Mouse (Mus musculus): ENCODE measurements around the gene Kif26a.
A peak's percentile ranks its signal among the peaks of the same experiment; 100 is the strongest.

The Kif26a gene

DNA sequence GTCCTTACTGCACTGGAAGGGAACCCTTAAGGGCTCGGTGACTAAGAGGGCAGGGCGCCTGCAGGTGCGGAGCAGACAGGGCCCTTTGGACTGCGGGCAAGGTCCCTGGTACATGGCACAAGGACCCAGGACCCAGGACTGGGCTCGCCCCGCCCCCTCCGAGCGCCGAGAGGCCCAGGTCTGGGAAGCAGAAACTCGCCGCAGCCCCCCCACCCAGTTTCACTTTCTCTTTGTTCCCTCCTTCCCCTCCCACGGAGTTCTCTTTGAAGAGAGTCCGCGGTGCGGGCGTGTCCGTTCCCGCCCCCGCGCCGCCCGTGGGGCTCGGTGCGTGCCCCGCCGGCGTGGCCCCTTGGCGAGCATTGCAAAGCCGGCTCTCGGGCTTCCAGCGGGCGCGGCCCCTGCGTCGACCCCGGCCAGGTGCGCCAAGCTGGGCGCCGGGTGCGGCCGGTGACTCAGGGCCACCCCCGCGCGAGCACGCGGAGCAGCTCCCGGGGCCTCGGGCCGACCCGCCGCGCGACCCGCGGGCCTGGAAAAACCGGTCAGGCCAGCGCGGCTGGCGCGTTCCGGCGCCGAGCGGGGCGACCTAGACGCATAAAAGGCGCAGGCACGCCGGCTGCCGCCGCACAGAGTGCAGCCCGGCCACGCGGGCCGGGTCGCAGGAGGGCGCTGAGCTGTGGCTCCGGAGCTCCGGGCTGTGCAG, 15.7 kb upstream of the Kif26a start:
- DNase-seq (ENCODE audit: low spot score): no peak

DNA sequence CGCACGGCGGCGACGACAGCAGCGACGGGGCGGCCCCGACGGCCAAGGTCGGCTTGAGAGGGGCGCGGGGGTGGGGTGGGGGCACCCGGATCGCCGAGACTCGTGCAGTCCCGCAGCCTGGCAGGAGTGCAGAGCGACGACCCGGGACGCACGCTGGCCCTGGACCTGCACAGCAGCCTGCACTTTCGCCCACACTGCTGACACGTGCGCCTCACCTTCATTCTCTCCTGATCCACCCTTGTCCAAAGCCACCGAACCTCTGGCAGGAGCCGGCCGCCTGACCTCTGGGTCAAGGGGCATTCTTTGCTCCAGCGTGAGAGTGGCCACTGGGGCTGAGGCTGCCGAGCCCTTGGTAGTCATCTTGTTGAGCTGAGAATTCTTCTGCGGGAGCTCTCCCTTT, 15.1 kb upstream of the Kif26a start:
- no peak for DNase-seq (ENCODE audit: low spot score)

DNA sequence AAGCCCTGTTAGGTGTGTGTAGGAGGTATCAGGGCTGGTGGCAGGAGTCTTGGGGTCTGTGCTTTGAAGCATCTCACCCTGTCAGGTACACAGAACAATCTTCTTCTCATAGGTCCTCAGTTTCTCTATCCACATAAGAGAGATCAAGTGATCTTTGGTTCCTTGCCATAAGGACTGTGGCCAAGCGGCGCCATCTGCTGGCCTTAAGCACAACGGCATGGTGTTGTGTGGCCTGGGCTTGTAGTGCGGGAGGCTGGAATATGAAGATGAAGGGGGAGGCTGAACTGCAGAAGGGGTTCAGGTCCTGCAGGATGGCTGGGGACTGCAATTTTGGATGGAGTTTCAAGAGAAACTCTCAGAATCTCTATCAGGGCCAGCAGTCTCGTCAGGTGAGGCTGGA, 5.8 kb upstream of the Kif26a start:
- DNase-seq (ENCODE audit: low spot score): peak; percentile 50

GRCm38 (mm10) chr12:112140745-112141144, 5.3 kb upstream of the Kif26a start:
- no peak for DNase-seq (ENCODE audit: low spot score)

GRCm38 (mm10) chr12:112141300-112141699, 4.7 kb upstream of the Kif26a start:
- peak; percentile 60 for DNase-seq (ENCODE audit: low spot score)

- DNase-seq (ENCODE audit: low spot score): no peak
Observed at GRCm38 (mm10) chr12:112143116-112143832, 2.7 kb upstream of the Kif26a start.

DNA sequence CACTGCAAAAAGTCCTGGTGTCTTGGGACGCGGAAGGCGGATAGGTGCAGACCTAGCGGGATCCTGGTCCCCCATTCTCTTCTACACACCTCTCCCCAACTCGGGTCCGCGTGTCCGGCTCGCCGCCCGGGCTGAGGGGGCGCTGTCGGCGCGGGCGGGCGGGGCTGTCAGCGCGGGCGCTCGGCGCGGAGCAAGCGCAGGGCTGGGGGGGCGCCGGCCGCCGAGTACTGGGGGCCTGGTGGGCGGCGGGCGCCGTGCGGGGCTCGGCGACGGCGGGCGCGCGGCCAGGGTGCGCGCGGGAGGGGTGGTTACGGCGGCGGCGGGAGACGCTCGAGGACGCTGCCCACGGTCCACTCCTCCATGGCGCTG, 2.2 kb upstream of the Kif26a start:
- no peak for DNase-seq (ENCODE audit: low spot score)

- DNase-seq (ENCODE audit: low spot score): no peak
Observed at GRCm38 (mm10) chr12:112144377-112145115, 1.5 kb upstream of the Kif26a start.

- peak; percentile 60 for DNase-seq (ENCODE audit: low spot score)
Observed at GRCm38 (mm10) chr12:112145211-112145874, 665 bp upstream of the Kif26a start.

DNA sequence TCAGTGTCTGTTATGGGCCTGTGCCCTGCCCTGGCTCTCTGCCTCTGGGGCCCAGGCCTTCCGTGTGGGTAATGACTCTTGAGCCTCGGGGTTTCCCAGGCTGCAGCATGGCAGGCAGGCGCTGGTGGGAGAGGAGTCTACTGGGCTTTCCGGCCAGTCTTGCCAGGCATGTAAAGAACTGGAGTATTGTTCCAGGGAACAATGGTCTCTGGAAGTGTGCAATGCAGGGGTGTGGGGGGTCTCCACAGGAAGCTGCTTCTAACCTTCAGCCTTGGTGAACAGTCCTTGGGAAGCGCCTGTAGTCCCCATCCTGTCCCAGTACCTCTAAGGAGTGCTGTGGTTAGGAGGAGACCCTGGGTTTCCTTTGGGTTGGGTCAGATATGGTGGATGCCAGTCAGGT, 1.4 kb downstream of the Kif26a start:
- DNase-seq (ENCODE audit: low spot score): no peak

- DNase-seq (ENCODE audit: low spot score): no peak
Observed at GRCm38 (mm10) chr12:112150011-112150410, 4.0 kb downstream of the Kif26a start.

DNA sequence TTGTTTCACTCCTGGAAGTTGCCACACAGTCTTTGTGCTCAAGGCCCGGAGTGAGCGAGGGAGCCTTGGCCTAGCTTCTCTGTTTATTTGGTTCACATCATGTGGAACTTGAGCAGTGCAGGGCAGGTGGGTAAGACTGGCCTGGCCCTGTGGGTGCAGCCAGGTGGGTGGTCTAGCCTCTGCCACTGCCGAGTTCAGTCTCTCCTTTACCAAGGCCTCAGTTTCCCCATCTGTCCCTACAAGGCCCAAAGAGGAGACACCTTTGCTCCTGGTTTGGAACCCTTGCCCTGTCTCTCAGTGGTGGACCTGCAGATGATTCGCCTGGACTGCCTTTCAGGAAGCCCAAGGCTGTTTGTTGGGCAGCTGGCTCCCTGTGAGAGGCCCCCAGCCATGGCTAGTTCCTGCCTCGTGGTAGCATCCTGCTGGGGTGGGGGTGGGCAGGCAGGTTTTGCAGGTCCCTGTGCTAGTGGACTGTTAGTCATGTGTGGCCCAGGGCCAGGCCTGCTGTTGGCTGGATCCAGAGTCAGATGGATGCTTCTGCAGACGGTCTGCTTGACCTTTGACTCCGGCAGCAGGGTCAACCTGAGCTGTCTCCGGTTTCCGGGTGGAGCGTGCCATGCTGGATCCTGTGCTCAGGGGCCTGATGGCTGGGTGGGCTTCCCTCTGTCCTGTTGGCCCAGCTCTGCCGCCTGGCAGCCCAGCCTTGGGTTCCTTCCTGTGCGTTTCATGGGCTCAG, 5.4 kb downstream of the Kif26a start:
- no peak for DNase-seq (ENCODE audit: low spot score)

DNA sequence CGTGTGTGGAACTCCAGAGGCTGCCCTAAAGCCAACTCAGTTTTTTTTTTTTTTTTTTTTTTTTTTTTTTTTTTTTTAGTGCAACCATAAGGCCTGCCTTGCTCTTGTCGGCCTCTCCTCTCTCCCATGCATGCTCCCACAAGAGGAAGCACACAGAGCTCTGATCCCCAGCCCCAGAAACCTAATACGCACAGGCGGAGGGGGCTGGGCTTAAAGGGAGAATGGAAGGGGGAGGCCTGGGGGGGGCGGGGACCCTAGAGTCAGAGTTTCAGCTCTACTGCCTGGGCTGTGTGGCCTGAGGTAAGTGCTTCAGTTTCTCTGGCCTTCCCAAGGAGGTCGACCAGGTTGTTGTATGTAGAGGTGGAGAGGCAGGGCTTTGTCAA, 6.0 kb downstream of the Kif26a start:
- DNase-seq (ENCODE audit: low spot score): no peak

- DNase-seq (ENCODE audit: low spot score): no peak
Observed at GRCm38 (mm10) chr12:112153597-112153996, 7.6 kb downstream of the Kif26a start.

- DNase-seq (ENCODE audit: low spot score): no peak
Observed at GRCm38 (mm10) chr12:112154476-112154875, 8.5 kb downstream of the Kif26a start.

DNA sequence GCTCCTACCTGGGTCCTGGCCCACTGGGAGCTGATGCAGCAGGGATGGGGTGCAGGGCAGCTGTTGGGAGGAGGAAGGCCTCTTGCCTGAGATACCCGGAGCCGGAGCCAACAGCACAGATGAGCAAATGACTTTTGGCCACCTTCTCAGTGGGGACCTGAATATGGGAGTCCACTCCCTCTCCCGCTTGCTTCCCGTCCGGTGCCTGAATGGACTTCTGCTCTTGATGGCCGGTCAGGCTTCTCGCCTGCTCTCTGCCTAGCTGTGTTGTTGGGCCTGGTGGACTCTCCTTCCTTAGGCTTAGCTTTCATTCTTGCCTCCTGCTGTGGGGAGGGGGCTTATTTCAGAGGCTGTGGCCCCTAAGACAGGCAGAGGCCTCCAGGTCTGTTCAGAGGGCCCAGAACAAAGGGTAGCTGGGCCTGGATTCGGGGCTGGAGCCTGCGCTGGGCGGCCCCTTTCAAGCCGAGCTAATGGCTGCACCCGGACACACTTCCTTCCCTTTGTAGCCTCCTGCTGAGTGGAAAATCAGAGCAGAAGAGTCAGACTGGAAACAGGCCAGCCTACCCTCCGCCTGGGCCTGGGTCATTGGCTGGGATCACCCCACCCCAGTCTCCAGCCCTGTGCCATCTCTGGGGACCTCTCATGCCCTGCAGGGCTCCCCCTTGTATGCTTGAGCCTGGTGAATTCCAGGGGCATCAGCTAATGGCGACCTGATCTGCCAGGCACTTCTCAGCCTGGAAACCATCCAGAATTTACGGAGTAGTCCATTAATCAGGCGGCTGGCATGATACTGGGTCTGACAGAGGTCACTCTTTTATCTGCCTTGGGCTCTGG, 9.4 kb downstream of the Kif26a start:
- peak; percentile 5 for DNase-seq (ENCODE audit: low spot score)

DNA sequence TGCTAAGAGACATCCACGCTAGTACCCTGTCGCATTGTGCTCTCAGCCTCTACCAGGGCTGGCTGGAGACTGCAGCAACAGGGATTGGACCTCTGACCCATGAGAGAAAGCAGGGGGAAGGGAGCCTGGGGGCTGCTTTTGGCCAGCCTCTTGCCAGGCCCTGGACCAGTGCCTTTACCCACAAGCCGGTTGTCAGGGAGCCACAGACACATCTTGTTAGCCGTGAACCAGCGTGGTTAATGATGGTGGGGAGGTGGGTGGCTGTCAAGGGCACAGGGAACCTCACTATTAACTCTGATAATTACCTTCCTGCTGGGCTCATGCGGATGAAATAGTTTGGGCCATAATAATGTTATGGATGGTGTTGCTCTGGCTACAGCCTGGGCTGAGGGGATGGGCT, 10.8 kb downstream of the Kif26a start:
- DNase-seq (ENCODE audit: low spot score): no peak

DNA sequence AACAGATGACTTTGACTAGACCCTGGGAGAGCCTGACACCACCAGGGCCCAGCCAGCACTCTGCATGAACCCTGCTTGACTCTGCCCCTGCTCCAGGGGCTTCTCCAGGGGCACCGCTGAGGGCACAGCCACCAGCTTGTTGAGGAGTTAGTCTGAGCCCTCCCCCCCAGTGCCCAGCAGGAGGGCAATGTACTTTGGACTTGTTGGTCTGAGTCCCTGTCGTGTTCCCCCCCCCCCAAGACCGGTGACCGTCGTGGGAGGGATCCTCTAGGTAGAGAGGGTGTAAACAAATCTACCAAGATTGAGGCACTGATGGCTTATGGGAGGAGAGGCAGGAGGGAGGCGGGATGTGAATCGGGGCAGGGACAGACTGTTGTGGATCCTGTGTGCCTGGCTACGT, 12.2 kb downstream of the Kif26a start:
- DNase-seq (ENCODE audit: low spot score): no peak

- DNase-seq (ENCODE audit: low spot score): no peak
Observed at GRCm38 (mm10) chr12:112158784-112159183, 12.8 kb downstream of the Kif26a start.

- no peak for DNase-seq (ENCODE audit: low spot score)
Observed at GRCm38 (mm10) chr12:112163981-112164839, 18.2 kb downstream of the Kif26a start.
